Mouse (Mus musculus) urinary bladder, adult 18-20 months (tissue): ENCODE data around the gene Atp2a1.
A peak's percentile ranks its signal among the peaks of the same experiment; 100 is the strongest.

ENCODE experiments used
- DNase-seq, 2 experiments: peaks; one replicate each; pipeline ENCODE4 v3.0.0; 2022; ENCODE audit warnings: low spot score in 2 of 2, mixed read lengths in 2 of 2

The Atp2a1 gene

DNA sequence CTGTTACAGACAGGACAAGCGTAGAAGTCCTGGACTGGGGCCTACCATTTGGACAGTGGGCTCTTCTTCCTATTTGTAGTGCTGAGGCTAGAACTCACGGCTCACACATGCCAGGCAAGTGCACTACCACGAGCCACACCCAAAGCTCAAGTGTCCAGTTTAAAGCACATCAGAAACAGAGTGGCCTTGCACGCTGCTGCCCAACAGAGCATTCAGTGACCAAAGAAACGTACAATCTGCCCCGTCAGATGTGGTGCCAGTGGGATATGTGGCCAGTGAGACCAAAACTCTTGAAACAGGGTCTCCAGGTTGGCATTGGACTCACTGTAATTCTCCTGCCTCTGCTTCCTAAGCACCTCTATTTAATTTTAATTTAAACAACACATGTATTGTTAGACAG is 12.3 kb downstream of the Atp2a1 start:
- no peak for DNase-seq

DNA sequence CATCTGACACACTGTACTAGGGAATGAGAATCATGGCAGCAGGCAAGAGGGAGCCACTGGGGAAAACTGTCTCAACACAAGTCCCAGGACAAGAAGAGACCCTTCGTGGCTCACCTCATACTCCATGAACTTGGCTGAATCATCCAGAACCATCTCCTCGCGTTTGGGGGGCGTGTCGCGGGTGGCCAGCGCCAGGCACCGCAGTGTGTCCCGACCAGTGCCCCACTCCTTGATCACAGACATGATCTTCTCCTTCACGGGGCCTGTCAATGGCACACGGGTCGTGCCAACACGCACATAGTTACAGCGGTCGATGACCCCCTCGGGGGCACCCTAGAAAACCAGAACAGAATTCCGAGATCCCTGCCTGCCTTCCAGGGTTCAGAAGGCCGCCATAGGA is 12.9 kb downstream of the Atp2a1 start:
- no peak for DNase-seq

DNA sequence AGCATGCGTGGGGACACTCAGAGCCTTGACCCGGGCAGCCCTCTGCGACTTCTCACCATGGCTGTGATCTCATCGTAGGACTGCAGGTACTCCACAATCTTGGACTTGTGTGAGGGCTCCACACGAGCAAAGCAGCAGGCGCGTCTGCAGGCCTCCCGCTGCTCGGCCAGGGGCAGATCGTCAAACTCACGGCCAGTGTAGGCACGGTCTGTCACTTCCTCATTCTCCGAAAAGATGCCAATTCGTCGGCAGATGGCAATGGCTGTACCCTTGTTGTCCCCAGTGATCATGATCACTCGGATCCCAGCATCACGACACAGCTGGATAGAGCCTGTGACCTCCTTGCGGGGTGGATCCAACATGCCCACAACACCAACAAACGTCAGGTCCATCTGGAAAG is 14.4 kb downstream of the Atp2a1 start:
- no peak for DNase-seq

DNA sequence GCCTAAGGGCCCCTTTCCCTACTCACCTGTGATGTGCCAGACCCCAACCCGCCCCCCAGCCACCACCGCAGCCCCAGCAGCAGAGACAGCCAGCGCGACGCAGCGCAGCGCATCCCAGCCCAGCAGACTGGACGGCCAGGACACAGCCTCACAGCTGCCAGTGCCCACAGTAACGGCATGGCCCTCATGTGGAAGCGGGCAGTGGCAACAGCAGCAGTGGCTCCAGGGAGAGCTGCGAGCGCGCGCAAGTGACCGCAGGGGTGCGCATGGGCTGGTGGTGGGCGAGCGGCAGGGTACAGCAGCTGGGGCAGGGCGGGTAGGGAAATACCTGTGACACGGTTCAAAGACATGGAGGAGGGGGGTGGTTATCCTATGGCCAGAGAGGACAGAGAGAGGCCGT is 16.7 kb downstream of the Atp2a1 start:
- no peak for DNase-seq

DNA sequence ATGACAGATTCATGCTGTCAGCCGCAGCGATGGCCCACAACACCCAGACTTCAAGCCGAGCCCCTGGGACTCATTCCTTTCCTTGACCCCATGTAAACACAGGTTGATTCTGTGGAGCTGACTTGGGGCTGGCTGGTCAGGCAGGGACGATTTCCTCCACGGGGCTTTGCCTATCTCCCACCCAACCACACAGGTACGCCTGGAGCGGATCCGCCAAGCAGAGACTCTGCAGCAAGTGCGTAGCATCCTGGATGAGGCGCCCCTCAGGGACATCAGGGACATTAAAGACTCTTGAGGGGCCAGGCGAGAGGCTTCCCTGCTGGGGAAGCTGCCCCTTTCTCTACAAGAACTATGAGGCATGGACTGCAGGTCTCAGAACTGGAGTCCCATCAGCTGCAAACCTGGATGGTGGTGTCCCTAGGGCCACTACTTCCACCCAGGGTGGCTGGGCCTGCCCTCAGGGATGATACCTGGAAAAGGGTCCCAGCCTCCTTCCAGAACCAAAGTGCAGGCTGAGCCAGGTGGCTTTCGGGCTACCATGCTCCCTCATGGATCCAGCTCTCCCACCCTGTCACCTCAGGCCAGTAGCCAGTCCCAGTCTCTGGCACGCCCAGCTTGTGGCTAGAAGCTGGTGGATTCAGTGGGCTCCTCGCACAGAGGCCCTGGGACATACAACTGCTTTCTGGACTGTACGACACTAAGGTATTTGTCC is 17.6 kb downstream of the Atp2a1 start:
- DNase-seq, result no peak

DNA sequence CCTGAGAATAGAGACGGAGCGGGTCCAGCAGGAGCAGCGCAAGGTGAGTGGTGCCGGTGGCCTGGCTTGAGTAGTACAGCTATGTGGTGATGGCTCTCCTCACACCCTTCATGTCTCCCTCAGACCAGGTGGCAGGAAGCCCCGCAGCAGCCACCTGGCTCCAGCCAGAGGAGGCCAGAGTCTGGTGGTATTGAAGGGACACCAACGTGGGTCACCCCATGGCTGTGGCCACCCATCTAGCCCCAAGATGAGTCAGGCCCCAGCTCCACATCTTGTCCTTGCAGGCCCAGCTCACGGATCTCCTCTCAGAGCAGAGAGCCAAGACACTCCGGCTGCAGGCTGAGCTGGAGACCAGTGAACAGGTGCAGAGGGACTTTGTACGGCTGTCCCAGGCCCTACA is 18.4 kb downstream of the Atp2a1 start:
- no peak for DNase-seq

DNA sequence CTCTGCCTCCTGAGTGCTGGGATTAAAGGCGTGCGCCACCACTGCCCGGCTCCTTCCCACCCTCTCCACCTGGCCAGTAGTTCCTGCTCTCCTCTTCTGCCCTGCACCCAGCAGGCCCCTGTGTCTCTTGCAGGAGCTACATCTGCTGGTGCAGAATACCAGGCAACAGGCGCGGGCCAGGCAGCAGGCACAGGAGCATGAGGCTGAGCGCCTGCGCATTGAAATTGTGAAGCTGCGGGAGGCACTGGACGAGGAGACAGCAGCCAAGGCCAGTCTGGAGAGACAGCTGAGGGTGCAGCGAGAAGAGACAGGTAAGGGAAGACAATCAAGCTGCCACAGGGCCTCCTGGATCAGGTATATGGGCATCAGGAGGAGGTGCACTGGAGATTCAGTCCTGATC is 18.9 kb downstream of the Atp2a1 start:
- DNase-seq, result no peak

DNA sequence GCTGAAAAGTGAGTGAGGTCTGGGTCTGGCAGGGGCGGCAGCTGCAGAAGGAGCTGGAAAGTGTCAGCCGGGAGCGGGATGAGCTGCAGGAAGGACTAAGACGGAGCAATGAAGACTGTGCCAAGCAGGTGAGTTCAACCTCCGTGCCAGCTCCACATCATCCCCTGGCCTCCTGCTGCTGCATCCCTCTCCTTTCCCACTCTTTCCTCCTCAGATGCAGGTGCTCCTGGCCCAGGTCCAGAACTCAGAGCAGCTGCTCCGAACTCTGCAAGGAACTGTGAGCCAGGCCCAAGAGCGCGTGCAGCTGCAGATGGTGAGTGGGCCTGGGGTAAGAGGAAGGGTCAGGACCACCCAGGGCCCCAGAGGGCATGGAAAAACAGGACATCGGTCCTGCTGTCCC is 22.8 kb downstream of the Atp2a1 start:
- no peak for DNase-seq

DNA sequence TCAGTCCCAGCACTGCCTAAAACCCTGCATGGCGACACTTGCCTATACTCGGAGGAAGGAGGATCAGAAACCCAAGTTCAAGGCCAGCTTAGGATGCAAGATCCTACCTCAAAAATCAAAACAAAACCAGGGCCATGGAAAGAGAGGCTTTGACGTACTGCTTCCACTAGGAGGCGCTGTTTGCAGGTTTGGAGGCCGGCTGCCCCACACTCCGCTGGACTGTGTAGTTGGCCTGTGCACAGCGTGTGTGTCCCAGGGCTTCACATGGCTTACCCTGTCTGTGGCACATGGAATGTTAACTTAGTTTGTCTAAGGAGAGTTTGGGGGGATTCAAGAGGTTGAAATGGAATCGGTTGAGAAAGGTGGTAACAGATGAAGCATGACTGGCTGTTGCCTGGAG is 26.1 kb downstream of the Atp2a1 start:
- peak in 1 of 2 experiments; percentile 33 for DNase-seq

DNA sequence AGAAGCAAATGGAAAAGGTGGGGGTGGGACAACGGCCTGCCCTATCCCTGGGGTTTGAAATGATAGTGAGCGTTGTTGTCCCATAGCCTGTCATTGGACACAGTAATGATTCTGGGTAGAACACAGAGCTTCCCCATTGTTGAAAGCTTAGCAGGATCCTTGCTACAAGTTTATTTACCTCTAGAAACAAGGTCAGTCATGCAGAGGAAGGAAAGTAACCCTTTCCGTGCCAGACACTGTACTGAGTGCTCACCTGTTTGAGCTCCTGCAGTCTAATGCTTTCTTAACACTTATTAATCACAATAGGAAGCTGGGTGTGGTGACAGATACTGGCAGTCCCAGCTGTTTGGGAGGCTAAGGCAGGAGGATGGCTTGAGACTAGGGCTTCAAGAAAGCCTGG is 27.1 kb downstream of the Atp2a1 start:
- DNase-seq, result no peak

DNA sequence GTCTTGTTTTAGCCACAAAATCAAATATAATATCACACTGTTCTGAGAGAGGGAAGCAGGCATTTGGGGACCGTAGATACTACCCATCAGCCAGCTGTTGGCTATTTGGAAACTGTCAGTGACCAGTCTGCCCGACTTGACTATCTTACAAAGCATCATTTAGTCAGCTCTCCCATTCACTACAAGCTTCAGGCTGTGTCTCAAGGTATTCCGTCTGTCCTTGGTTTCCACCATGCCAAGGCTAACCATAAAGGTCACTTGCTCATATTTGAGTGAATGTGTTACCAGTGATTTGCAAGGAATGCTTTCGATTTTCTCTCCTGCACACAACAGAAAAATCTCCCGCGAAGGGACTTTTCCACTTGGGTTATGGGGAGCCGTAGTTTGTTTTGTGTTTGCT is 28.2 kb downstream of the Atp2a1 start:
- no peak for DNase-seq

DNA sequence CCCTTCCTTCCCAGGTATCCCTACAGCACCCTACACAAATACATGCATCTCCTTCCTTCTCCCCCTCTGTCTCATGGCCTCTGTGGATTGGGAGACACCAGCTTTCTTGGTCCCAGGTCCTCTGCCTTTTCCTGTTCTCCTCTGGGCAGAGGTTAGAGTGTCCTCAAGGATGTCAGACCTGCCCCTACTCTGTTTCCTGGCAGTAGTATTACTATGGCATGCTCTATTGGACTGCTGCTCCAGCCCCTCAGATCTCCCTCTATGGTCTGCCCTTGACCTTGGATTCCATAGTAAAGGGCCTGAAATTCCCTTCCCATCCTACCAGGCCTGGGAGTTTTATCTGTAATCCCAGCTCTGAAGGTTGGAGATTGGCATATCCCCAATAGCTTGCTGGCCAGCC is 32.7 kb downstream of the Atp2a1 start:
- DNase-seq, result no peak

DNA sequence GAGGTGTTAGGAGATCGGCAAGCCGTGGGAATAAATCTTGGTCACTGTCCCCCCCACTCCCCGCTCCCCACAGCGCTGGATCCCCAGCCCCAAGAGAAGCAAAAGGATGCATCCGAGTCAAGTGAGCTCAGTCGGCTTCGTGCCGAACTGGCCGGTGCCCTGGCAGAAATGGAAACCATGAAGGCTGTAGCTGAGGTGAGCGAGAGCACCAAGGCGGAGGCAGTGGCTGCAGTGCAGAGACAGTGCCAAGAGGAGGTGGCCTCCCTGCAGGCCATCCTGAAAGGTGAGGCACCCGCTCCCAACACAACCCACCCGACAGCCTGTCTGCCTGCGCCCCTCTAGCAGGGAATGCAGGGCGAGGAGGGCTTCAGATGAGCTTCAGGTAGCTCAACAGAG is 33.4 kb downstream of the Atp2a1 start:
- DNase-seq, result no peak

DNA sequence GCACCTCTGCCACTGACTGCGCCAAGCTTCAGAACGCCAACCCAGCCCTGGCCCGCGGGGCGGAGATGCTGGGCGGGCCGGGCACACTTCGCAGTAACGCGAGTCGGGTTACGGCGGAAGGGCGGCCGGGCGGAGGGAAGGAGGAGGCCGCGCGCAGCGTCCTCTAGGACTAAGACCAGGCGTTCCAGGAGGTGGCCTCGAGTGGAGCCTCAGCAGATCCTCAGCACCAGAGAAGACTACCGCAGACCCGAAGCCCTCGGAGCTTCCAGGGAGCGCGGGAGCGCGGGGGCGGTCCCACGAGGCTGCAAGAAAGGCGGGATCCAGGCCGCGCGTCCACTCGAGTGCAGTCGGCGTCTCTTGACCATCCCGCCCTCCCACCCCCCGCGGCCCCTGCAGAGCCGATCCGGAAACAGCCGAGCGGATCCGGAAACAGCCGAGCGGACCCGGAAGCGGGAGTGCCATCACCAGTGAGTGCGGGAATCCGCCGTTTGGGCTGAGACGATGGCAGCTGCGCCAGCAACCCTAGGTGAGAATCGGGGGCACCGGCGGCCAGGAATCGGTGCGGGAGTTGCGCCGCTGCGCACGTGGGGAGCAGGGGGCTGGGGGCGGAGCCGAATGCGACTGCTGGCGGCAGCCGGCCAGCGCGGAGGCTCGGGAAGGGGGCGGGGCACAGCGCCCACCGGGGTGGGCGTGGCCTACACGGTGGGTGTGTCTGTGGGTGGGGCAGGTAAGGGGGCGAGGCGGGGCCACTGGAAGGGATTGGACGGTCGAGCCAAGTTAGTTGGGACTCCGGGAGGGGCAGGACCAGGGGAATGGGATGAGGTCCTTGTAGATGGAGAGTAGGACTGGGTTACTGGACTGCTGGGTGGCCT is 34.0 kb downstream of the Atp2a1 start, which contains the start of gene Rabep2:
TSS of gene Rabep2 (plus strand) at position 129 of the 872 bp plus-strand sequence.
- peak; percentile 91 to 98 for DNase-seq

DNA sequence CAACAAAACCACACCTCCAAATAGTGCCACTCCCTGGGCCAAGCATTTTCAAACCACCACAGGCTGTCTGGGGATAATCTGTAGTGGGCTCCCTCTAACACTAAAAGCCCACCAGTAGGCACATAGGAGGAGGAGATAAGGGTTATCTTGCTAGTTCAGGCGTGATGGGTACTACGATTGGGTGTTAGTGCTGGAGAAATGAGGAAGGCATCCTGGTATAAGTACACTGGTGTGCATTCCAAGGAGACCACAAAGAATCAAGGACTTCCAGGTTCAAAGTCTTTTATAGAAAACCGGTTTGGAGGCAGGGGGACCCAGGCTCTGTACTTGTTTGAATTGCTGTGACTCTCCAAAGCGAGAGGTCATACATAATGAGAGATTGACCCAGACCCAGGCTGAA is 34.8 kb downstream of the Atp2a1 start:
- no peak for DNase-seq

DNA sequence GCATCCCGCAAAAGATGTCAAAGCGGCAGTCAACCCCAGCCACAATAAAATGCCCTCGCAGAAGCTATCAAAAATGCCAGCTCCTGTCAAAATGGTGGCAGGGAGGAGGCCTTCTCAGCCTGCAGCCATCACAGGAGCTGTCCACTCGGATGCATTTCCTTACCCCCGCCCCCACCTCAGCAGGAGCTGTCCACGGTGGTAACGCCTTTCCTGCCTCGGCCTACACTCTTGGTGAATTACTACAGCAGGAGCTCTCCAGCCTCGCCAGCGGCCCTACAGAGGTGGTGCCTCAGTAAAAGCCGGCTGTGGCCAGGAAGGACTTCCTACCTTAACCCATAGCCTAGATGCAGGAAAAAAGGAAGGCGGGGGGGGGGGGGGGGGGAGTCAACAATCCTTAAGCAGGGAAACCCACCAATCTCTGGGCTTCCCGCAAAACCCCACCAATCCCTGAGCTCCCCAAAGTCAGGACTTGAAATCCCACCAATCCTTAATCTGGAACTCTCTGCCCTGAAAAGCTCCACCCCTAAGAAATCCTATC is 35.5 kb downstream of the Atp2a1 start:
- no peak for DNase-seq

DNA sequence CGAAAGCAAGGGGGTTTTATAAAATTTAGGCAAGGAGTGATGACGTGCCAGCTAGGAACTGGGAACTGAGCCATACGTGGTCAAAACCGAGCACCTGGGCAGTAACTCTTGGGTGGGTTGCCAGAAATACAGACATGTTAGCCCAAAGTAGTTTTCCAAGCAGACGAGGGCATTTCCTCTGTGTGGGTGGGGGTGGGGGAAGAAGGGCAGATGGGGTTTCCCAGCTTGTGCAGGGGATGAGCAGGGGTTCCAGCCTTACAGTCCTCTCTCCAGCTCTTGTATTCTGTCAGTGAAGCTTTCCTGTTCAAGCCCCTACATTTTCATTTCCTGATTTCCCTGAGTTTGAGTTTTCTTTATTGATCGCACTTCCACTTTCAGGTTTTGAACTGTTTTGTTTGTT is 38.7 kb downstream of the Atp2a1 start:
- no peak for DNase-seq

DNA sequence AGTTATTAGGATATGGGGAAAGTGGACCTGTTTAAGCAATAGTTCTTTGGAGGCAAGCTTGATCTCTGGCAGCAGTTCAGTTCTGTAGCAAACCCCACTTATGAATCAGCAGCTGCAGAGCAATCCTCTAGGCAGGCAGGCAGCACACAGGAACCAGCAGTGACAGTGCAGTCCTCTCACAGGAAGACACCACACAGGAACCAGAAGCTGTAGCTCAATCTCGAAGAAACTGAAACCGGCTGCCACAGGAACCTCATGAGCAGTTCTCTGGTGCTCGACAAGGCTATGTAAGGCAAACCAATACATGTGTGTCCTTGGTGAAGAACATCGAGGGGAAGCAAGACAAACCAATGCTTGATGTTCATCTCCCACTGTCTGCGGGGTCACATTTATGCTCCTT is 41.2 kb downstream of the Atp2a1 start:
- DNase-seq, result no peak

DNA sequence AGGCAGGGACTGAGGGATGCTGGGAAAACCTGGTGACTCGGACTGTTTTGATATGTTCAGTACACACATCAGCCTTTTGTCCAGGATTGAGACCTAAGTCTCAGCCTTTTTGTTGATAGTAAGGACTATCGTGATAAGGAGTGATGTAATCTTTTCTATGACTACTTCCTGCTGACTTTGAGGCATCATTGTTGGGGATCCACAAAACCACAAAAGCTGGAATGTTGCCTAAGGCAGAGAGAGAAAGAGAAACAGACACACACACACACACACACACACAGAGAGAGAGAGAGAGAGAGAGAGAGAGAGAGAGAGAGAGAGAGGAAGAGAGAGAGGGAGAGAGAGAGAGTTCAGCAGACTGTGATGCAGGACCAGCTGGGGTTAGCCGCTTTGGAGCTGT is 44.4 kb downstream of the Atp2a1 start:
- DNase-seq, result no peak

DNA sequence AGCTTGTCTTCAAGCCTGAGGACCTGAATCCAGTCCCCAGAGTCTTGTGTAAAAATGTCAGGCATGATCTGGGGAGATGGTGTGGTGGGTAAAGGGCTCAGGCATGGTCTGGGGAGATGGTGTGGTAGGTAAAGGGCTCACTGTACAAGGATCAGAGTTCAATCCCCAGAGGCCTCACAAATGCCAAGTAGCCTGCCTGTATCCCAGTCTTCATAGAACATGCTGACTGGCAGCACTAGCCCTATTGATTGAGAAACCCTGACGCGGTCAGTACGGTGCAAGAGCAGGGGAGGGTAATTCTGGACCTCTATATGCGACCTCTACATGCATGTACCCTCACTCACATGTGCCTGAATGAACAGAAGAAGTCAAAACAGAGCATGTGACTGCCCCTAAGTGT is 45.3 kb downstream of the Atp2a1 start:
- DNase-seq, result no peak

DNA sequence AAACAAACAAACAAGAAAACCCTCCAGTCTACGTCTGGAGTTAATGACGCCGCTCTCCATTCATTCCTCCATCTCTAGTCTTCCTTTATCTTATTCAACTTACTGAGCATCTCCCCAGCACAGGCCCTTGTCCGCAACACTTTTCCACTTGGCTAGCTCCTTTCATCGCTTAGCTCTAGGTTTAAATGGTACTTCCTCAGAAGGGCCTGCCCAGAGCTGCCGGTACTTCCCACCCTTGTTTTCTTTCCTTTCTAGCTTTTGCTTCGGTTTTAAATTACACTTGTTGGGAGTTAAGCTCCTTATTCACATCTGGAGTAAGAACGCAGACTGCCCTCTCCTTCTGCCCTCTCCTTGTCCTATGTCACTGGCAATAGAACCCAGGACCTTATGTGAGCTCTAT is 45.9 kb downstream of the Atp2a1 start:
- no peak for DNase-seq

DNA sequence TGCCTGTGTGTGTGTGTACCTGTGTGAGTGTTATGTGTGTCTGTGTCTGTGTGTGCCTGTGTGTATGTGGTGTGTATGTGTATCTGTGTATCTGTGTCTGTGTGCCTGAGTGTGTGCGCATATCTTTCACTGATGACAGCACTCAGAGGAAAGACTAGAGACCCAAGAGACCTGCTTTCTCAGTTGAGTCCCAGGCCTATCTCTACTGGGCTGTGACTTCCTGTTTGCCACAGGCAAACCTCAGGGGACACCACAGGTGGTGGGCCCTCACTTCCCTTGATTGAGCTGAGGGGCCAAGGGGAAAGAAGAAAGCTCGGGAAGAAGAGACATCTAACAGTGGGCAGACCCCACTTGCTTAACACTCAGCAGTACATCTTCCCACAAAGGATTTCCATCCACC is 46.3 kb downstream of the Atp2a1 start:
- DNase-seq, result no peak

DNA sequence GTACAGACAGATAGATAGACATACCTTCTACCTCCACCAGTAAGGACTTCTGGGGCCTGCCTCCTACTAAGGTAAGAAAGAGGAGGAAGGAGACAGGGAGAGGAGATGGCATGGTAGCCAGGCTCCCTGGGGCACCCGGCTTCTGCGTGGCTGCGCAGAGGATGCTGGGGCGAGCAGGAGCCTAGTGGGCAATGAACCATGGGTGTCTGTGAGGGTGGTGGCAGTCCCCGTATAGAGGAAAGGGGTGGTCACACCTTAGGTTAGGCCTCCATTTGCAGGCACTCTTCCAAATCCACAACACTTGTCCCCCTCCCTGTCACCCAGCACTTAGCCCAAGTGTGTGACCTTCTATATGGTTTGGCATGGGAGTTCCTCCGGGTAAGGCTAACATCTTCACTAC is 48.2 kb downstream of the Atp2a1 start, which contains the start of gene Cd19:
TSS of gene Cd19 (minus strand) at position 165 of the 400 bp plus-strand sequence.
- no peak for DNase-seq
